Mouse (Mus musculus) limb, embryonic 11.5 days (tissue): ENCODE results near the gene F12. TPM values are rescaled to one million over a fixed set of nuclear protein-coding genes. Genes with fewer than 3 reads are reported as not detected.
"Not testable (repeated sequence)": the region's sequence is repeated elsewhere in the genome, so short reads cannot be mapped to it uniquely, and the experiment has no call there.

Source experiments
- ATAC-seq: fragments of 200-750 bp; cut with Nextera tagmentation; 2 replicates; pipeline ENCODE4 v1.8.0; 2017; ENCODE audit warnings: low read depth; ENCODE audit not compliant: insufficient number of reproducible peaks, low FRiP score, low TSS enrichment
- DNase-seq: peaks from one replicate; pipeline ENCODE4 v3.0.0-alpha.2; 2015; ENCODE audit warnings: low spot score
- H3K27ac ChIP-seq: fragments of 300-500 bp; sonication (generic); replicated peaks from 2 replicates; pipeline ENCODE4 v1.5.1; 2014; ENCODE audit warnings: low read depth, mild to moderate bottlenecking, low read length
- H3K27me3 ChIP-seq: fragments of 300-500 bp; sonication (generic); 2 replicates; pipeline ENCODE4 v1.6.1; 2014; ENCODE audit warnings: mild to moderate bottlenecking, low read length, mixed read lengths; ENCODE audit not compliant: control insufficient read depth, insufficient read depth
- H3K36me3 ChIP-seq: fragments of 300-500 bp; sonication (generic); 2 replicates; pipeline ENCODE4 v1.6.1; 2014; ENCODE audit warnings: mild to moderate bottlenecking, low read length, moderate library complexity, mixed read lengths; ENCODE audit not compliant: control insufficient read depth, insufficient read depth
- H3K4me1 ChIP-seq: fragments of 300-500 bp; sonication (generic); 2 replicates; pipeline ENCODE4 v1.6.1; 2014; ENCODE audit warnings: low read length, mixed read lengths; ENCODE audit not compliant: control insufficient read depth, insufficient read depth
- H3K4me2 ChIP-seq: fragments of 300-500 bp; sonication (generic); 2 replicates; pipeline ENCODE4 v1.6.1; 2014; ENCODE audit warnings: low read depth, mild to moderate bottlenecking, moderate library complexity; ENCODE audit not compliant: severe bottlenecking
- H3K4me3 ChIP-seq: fragments of 300-500 bp; sonication (generic); 2 replicates; pipeline ENCODE4 v1.5.1; 2014; ENCODE audit warnings: low read depth, low read length
- H3K9ac ChIP-seq: fragments of 300-500 bp; sonication (generic); 2 replicates; pipeline ENCODE4 v1.6.1; 2014; ENCODE audit warnings: mild to moderate bottlenecking, low read length
- H3K9me3 ChIP-seq: fragments of 300-500 bp; sonication (generic); 2 replicates; pipeline ENCODE4 v1.6.1; 2016; ENCODE audit warnings: low read length; ENCODE audit not compliant: control insufficient read depth
- WGBS: fragments of 180-500 bp; shearing (Covaris S2); extraction: QIAGEN DNeasy Blood & Tissue Kit; methylation state at CpG from one replicate; pipeline ENCODE4 v1.1.7; 2014; 5-methylcytosine and 5-hydroxymethylcytosine counted together
- polyA plus RNA-seq: library from polyadenylated mRNA; unstranded; fragments of >200 nt; fragmentation: Nextera tagmentation; extraction: Ambion mirVana; gene quantifications from 2 replicates; pipeline ENCODE4 v1.2.1, GENCODE M21; 2014

F12 gene
- polyA plus RNA-seq, 1 experiment from 2014 or later = not detected

DNA sequence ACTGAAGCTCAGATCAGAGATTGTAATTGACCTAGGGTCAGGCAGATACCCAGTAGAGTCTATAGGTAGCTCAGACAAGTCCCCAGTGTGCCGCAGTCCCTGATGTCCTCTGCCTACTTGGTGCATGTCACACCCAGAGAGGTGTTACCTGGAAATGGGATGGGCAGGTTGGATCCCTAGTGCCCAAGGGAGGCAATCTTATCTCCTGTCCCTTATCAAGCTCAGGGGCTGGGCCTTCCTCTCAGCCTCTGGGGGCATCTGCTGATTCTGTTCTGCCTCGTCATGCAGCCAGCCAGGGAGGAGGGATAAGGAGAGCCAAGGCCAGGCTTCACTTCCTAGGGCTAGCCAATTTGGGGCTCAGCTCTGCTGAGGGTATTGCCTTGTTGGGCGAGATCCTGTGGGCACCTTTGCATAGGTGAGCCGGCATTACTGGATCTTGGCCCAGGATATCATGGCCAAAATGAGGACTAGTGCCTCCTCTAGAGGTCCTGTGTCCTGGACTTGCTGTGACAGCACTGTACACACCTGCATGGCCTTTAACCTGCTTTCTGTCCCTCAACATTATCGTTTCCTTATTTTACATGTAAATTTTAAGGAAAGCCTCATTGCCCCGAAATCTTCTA, 20.0 kb upstream of the F12 start:
- H3K4me3 ChIP-seq = peak overlapping the region; percentile 63
- DNase-seq (no peak), ATAC-seq (no peak)
- peaks cover 13% of the 10 kb centered on the region for H3K36me3 ChIP-seq
- no peaks in the 10 kb centered on the region for H3K27me3 ChIP-seq
- H3K4me1 ChIP-seq = peaks cover 12% of the 10 kb centered on the region
- H3K27ac ChIP-seq = no peak overlapping the region
- no peaks in the 10 kb centered on the region for H3K9me3 ChIP-seq
- peak overlapping the region; percentile 66 for H3K4me2 ChIP-seq
- peak overlapping the region; percentile 92; the same call in 1 of the 2 replicates for H3K9ac ChIP-seq
- 88% methylated on average over 6 of the region's 6 CpGs for WGBS

DNA sequence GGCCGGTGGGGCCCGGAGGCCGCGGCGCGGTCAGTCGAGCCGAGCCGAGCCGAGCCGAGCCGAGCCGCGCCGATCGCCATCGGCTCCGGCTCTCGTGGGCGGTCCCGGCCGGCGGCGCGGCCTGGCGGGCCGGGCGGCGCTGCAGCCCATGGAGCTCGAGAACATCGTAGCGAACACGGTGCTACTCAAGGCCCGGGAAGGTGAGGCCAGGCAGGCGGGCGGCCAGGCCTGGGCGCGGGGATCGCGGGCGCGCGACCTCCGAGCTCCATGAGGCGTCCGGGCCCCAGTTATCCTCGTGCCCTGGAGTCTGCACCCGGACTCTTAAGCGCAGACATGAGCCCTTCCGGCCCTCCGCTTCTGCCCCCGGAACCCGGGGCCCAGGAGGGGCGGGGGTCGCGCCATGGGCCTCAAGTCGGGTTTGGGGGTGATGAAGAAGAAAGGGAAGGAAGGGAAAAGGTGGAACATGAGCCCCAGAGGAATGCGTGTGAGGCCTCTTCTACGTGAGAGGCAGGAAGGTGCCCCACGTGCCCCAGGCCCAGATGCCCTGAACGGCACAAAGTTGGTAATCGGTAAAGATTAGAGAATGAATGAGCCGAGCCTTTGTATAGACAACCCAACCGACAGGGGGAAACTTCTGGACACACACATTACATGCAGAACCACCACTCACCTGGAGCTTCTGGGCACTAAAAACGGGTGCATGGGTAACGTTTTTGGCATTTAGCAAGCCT, 18.9 kb upstream of the F12 start:
- Histone ChIP-seq H3K4me3 (peak overlapping the region; percentile 63), H3K9ac (peak overlapping the region; percentile 92), H3K4me2 (peak overlapping the region; percentile 66), H3K27ac (peak overlapping the region; percentile 87), H3K4me1 (peaks cover 12% of the 10 kb centered on the region), H3K27me3 (no peaks in the 10 kb centered on the region), H3K36me3 (peaks cover 9% of the 10 kb centered on the region; the same call in 1 of the 2 replicates), H3K9me3 (no peaks in the 10 kb centered on the region)
- ATAC-seq (no peak; the same call in 1 of the 2 replicates), DNase-seq (peak; percentile 70)
- WGBS = under 1% methylated on average over 59 of the region's 66 CpGs

DNA sequence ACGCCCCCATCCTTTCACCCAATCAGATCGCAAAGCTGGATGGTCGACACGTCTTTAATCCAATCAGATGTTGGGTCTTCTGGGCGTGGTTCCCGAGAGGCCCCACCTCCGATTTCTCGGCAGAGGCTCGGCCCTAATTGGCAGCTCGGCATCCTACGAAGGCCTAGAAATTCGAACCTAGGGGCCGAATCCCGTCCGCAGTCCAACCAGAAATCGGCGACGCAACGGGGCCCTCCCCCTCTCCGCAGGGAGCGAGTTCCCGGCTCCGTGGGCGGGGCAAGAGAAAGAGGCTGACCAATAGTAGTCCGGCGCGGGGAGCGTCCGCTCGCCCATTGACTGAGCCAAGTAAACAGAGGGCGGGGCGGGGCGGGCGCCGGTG, 18.3 kb upstream of the F12 start, which contains the start of gene Grk6:
Grk6 (plus strand) TSS at position 136 of the 379 bp plus-strand sequence.
- Histone ChIP-seq H3K4me3 (peak within 1 kb of the TSS; percentile 63), H3K27ac (peak within 1 kb of the TSS; percentile 87), H3K4me2 (peak within 1 kb of the TSS; percentile 66), H3K36me3 (0 out of 2 replicates have a peak, but pooled peaks cover 4% of the 10 kb centered on the region), H3K9me3 (no peaks in the 10 kb centered on the region), H3K9ac (peak within 1 kb of the TSS; percentile 92), H3K4me1 (peaks cover 12% of the 10 kb centered on the region), H3K27me3 (no peaks in the 10 kb centered on the region)
- WGBS = under 1% methylated on average over 23 of the region's 35 CpGs
- peak; percentile 98 for DNase-seq
- peak; percentile 96 for ATAC-seq

DNA sequence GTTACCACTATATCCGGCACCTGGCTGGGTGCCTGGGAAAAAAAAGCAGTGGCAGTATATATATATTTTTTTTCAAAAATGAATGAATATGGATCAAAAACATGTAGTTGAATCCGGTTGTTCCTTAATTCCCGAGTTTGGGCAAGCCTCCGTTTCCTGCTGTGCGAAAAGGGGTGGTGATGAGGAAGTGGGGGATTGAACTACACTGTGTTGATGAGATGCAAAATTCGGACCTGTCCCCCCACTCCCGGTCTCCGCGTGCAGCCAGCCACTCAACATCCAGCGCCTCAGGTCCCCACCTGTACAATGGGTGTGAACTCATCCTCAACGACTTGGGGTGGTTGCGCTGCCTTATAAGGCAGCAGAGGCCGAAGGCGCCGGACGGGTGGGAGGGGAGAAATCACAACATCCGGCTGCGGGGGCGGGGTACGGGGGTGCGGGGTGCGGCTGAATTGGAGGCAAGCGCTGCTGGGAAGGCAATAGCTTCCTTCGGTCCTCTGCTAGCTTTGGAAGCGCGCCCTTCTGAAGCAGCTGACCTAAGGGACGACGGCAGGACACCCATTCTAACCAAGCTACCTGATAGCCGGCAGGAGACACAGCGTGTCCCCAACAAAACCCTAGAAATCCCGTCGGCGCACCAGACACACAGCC, 17.8 kb upstream of the F12 start:
- H3K9ac ChIP-seq = peak overlapping the region; percentile 54
- H3K4me1 ChIP-seq = peaks cover 12% of the 10 kb centered on the region
- H3K27me3 ChIP-seq = no peaks in the 10 kb centered on the region
- H3K4me3 ChIP-seq = peak overlapping the region; percentile 63
- peak; percentile 53 for ATAC-seq
- under 1% methylated on average over 33 of the region's 33 CpGs for WGBS
- 0 out of 2 replicates have a peak, but pooled peaks cover 2% of the 10 kb centered on the region for H3K36me3 ChIP-seq
- peak overlapping the region; percentile 81 for H3K27ac ChIP-seq
- peak; percentile 84 for DNase-seq
- peak overlapping the region; percentile 61 for H3K4me2 ChIP-seq
- no peaks in the 10 kb centered on the region for H3K9me3 ChIP-seq

DNA sequence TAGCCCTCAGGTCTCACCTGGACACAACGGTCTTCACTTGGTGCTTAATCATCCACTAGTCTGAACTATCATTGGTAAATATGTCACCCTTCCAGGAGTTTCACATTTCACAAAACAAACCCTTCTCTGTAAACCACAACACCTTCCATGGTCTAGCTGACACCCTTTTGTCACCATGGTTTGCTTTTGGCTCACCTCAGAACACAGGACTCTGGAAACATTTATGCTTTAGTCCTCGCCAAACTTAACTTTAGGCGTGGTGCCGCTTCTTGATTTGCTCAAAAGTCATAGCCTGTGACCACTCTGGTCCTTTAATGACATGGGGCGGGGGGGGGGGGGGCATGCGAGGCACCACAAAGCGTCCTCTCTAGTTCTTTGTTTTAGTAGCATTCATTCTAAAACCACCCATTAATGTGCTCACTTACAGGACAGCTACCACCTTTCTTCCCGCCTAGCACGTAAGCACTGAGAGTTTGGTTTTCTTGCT, 17.2 kb upstream of the F12 start:
- Histone ChIP-seq H3K27ac (no peak overlapping the region), H3K36me3 (no peaks in the 10 kb centered on the region), H3K4me2 (peak overlapping the region; percentile 61), H3K4me1 (peaks cover 12% of the 10 kb centered on the region), H3K9me3 (no peaks in the 10 kb centered on the region), H3K27me3 (no peaks in the 10 kb centered on the region), H3K9ac (no peak overlapping the region), H3K4me3 (peak overlapping the region; percentile 63)
- DNase-seq (no peak), ATAC-seq (no peak)
- WGBS = 52% methylated on average over 9 of the region's 9 CpGs

DNA sequence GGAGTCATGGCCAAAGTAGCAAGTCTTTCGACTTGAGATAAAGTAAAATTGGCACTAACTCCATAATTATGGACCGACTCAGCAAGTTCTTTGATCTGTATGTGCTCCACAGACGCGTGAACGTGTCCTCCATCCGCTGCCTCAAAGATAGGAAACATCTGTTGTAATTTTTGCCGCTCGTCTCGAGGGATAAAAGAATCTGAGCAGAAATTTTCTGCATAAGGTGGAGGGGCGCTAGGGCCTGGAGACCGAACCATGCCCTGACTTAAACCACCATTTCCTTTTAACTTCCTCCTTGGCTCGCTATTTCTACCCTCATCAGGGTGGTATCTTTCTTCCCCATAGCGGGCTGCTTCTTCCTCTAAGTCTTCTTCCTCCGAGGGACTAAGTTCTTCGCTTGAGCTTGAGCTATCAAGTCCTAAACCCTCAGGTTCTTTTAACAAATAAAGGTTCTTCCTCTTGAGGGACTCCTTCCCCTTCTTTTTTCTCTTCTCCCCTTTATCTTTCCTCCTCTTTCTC, 10.6 kb upstream of the F12 start:
- not testable (repeated sequence) for H3K27me3 ChIP-seq, H3K27ac ChIP-seq, H3K4me1 ChIP-seq

DNA sequence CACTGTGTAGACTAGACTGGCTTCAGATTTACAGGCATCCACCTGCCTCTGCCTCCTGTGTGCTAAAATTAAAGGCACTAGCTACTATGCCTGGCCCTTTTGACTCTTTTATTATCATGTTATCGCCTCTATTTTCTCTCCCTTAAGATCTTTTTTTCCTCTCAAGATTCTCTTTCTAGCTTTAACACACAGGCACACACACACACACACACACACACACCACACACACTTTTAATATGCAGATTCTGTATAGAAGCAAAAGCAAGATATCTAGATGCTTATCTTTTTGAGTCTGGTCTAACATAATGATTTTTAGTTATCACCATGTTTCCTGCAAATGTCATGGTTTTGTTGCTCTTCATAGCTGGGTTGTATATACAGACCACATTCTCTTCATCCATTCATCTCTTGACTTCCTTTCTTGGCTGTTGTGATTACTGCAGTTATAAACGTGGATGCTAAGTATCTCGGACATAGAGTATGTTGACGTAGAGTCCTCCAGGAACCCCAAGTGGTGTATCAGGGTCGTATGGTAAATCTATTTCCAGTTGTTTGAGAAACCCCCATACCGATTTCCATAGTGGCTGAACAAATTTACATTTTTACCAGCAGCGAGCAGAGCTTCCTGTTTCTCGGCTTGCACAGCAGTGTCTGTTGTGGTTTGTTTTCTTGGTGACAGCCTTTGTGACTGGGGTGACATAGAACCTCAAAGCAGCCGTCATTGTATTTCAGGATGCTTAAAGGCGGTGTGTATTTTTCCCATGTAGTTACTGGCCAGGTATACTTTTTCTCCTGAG, 5.5 kb upstream of the F12 start:
- Histone ChIP-seq H3K27me3 (no peaks in the 10 kb centered on the region), H3K4me1 (no peaks in the 10 kb centered on the region), H3K9ac (no peak overlapping the region), H3K9me3 (no peaks in the 10 kb centered on the region), H3K4me2 (no peak overlapping the region), H3K4me3 (no peak overlapping the region), H3K27ac (no peak overlapping the region), H3K36me3 (no peaks in the 10 kb centered on the region)
- DNase-seq = no peak
- 81% methylated on average over 10 of the region's 10 CpGs for WGBS
- ATAC-seq = no peak

More for the DNA sequence above, 10.6 kb upstream of the F12 start:
- H3K4me2 ChIP-seq, H3K4me3 ChIP-seq, H3K9ac ChIP-seq, ATAC-seq, DNase-seq, H3K9me3 ChIP-seq, H3K36me3 ChIP-seq: not testable (repeated sequence)
- WGBS = 82% methylated on average over 15 of the region's 15 CpGs
